Mouse (Mus musculus) bone marrow macrophage, adult 2 months (primary cell): ENCODE data around the gene 4930562C15Rik.

Experiments used
- CTCF ChIP-seq: IDR thresholded peaks from 2 replicates; pipeline ENCODE4 v1.5.1; 2012; ENCODE audit warnings: low read depth, mild to moderate bottlenecking, low read length, moderate library complexity
- POLR2A ChIP-seq: IDR thresholded peaks from 2 replicates; pipeline ENCODE4 v1.6.1; 2012; ENCODE audit warnings: mild to moderate bottlenecking, low read depth, low read length, borderline replicate concordance

- TF ChIP-seq CTCF (no peak), POLR2A (no peak)
Measured at GRCm38 (mm10) chr16:4829271-4829900, 5.8 kb upstream of the 4930562C15Rik start.
